Mouse (Mus musculus): ENCODE results near the gene Celsr3. TPM values are rescaled to one million over a fixed set of nuclear protein-coding genes. Genes with fewer than 3 reads are reported as not detected.

Gene Celsr3
- 1 to 10 TPM; 3.0 to 5.8 TPM for total RNA-seq (2021)
- long read RNA-seq, experiment 1, partial matches to known transcripts, result 0 of 1 reads
- long read RNA-seq, experiment 1, other reads (novel, unspliced or antisense), result 1 of 1 reads
- long read RNA-seq, experiment 2, result 0 reads

DNA sequence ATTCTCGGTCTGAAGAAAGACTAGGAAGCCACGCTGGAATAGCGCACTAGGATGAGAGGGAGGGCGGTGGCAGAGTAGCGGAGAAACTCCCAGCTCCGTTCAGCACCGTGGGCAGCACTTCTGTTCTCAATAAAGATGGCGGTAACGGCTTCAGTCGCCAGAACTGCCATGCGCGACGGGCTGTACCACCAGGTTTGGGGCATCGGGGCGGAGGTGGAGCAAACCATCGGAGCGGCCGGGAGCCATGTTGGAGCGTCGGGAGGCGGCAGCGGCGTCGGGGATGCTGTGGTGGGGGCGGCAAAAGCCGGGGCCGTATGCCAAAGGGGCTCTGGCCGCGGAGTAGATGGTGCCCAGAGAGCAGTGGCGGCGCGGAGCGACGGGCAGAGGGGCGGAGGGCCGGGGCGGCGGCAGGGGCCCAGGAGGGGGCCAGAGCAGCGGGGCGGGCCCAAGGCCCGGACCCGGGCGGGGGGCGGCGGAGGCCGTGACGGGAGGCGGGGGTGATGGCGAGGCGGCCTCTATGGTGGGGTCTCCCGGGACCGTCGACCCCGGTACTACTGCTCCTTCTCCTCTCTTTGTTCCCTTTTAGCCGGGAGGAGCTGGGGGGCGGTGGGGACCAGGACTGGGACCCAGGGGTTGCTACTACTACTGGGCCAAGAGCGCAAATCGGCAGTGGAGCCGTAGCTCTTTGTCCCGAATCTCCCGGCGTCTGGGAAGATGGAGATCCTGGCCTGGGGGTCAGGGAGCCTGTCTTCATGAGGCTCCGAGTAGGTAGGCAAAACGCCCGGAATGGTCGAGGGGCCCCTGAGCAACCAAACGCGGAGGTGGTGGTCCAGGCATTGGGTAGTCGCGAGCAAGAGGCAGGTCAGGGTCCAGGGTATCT lies at the start of gene Celsr3:
Celsr3 (plus strand) TSS at position 501 of the 880 bp plus-strand sequence.
- peak; percentile 68 to 77 for DNase-seq

DNA sequence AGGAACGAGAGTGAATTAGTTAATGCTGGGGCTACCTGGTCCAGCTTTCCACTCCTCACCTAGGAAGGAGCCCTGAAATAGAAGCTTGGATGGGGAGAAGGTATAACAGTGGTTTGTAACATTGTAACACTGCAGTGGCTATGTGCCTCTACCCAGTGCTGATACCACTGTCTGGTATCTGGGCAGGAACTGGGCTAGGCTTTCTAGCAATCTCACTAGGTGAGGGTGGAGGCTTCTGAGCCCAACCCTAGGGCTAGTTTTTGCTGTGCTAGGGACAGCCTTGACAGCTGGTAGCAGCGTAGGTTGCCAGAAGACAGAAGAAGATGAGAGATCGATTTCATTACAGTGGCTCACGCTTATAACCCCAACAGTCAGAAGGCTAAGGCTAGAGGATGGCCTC lies 49.5 kb upstream of the Celsr3 start:
- no peak for DNase-seq

DNA sequence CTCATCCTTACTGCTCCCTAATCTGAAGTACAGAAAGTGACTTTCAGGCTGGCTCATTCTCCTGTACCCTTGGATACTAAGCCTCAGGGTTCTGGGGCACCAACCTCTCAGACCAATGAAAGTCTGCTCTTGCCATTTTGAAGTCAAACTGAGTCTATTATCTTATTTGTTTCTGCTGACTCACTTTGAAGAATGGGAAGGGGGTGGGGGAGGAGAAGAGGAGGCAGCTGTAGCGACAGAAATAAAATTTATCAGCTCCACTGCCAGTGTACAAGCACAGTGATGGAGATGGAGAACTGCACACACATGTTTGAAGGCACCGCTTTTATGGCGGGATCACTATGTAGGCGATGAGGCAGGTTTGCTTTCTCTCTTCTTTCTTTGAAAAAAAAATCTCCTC lies 48.8 kb upstream of the Celsr3 start:
- DNase-seq, result no peak

DNA sequence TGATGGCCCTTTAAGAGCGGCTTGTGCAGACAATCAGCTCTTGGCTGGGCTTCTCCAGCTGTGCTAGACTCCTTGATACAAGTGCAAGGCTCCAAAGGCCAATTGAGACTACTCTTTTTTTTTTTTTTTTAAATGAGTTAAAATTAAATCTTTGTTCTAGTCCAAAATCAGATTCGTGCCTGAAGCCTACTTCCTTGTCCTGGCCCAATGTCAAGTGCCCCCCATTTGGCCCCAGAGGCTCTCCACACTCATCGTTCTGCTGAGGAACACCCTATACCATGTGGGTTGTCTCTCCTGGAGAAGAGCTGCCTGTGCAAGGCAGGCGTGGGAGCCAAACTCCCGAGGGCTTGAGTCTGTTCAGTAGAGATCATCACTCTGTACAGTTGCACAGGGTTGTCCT lies 45.2 kb upstream of the Celsr3 start:
- no peak for DNase-seq

DNA sequence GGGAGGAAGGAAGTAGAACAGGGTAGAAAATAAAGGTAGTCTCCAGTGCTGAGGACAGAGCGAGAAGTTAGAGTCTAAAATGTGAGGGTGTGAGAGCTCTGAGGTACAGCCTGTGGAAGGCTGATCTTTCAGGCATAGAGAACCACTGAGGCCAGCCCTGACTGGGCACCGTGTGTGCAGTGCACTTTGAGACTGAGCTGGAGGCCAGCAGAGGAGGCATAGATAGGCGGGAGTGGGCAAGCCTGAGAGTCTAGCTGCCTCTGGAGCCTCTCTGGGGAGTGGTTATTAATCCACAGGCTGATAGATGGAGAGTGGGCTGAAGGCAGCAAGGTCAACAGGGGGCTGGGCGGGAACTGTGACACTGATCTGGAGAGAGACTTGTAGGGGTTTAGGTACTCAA lies 44.2 kb upstream of the Celsr3 start:
- DNase-seq, result no peak

DNA sequence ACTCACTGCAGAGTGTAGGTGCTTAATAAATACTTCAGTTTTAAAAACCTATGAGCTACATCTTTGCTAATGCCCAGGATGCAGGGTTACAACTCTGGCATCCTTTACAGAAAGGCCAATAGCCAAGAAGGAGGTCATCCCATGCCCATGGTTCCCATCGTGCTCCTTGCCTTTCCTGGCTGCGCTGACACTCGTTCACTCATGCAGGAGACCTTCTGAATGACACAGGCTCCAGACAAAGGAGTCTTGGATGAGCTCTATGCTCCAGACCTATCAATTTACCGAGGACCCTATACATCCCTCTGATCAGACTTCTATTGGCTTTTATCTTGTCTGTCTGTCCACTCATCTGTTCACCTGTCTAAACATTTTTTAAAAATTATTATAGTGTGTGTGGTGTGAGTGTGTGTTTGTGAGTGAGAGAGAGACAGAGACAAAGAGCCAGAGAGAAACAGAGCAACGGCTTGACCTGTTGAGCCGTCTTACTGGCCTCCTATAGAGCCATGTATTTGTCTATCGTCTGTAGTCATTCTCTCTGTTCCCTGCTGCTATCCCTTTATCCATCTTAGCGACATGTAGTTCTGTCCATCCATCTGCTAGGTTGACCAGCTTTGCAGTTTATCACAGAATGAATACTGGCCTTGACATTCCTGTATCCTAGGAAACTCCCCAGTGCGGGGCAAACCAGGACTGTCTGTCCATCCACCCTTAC lies 43.1 kb upstream of the Celsr3 start:
- DNase-seq, result no peak

DNA sequence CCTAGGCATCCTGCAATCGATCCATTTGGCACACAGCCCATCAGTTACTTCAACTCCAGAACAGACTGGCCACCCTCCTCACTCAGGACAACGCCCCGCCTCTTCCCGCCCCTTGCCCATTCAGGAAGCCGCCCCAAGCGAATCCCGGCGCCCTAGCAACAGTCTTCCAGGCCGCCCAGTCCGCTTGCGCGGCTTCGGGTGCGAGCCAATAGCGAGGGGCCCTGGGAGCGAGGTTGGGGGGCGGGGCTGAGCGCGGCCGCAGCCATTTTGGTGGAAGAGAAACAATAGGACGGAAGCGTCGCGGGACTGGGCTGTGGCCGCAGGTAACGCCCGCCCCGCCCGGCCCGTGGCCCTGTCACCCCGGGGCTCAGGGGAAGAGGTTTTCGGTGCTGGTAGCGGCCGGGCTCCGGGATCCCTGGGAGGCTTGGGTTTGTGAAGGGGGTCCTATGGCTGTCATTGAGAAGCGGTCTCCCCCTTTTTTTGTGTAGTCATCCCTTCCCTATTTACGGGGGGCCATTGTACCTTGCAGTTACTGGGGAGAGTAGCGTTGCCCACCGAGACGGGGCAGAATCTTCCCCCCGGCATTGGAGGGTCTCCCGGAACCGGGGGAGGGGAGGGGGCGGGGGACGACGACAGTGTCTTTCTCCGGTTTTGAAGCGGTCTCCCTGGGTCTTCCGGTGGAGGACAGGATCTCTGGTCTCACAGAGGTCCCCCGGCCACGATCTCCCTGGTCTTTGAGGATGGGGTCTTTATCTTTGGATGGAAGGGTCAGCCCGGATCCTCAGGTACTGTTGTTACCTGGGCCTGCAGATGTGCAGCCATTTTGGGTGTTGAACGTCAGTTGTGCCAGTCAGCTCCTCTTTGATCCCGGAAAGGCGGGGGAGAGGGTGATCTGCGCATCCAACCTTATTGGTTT lies 42.3 kb upstream of the Celsr3 start, which contains the start of gene Ip6k2:
Ip6k2 (plus strand) TSS at position 249 of the 916 bp plus-strand sequence.
- DNase-seq, result peak; percentile 98 to 99

DNA sequence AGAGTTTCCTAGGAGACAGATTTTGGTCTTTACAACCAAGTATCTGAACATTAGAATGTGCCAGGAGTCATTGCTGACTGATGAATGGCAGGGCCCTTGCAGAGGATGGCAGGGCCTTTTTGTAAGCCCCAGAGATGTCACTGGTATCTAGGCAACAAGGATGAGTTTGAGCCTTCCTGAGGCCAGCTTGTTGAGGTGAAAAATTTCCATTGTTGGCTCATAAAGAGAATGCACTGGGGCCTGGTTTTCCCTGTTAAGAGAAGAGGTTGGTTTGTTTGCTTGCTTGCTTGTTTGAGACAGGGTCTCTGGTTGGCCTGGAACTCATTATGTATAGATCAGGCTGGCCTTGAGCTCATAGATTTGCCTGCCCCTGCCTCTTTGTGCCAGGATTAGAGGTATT lies 40.7 kb upstream of the Celsr3 start:
- no peak for DNase-seq

DNA sequence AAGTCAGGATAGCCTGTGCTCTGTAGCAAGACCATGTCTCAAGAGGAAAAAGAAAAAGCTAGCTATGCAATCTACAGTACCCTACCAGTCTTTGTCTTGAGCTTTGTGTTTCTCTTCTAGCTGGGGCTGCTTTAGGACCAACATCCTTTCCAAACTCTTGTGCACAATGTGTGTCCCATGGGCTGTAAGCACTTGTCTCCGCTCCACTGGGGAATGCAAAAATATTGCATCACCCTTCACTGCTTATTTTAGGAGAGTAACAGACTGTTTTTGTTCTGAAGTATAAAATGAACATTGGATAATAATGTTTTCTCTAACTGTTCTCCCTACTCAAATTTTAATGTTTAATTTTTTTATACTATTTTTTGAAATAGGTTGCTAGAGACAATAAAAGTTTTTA lies 39.6 kb upstream of the Celsr3 start:
- DNase-seq, result no peak

DNA sequence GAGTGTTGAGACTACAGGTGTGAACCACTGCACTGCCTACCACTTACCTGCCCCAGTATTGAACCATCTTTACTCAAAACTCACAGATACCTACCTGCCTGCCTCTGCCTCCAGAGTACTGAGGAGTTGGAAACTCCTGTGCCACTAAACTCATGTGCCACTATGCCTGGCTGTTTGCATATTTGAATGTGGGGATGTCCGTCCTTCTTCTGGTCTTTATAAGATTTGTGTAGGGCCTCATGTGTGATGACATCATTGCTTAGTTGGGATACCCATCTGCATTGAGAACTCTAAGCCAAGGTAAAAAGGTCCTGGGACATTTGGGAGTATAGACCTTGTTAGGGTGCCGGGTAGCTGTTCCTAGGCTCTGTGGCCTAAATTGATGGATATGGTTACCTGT lies 39.0 kb upstream of the Celsr3 start:
- DNase-seq, result no peak

DNA sequence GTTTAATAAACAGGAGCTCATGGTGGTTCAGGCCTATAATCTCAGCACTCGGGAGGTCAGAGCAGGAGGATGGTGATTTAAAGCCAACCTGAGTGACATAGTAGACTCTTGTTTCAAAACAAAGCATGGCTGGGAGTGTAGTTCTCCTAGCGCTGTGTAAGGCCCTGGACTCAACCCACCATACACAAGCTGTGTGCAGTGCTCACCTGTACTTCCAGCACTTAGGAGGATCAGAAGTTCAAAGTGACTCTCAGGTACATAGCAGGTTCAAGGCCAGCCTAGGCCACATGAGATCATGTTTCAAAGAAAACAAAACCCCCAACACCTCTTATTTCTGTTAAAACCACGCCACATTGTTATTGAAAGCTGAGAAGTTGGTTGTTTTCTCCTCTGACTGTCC lies 37.4 kb upstream of the Celsr3 start:
- DNase-seq, result no peak

DNA sequence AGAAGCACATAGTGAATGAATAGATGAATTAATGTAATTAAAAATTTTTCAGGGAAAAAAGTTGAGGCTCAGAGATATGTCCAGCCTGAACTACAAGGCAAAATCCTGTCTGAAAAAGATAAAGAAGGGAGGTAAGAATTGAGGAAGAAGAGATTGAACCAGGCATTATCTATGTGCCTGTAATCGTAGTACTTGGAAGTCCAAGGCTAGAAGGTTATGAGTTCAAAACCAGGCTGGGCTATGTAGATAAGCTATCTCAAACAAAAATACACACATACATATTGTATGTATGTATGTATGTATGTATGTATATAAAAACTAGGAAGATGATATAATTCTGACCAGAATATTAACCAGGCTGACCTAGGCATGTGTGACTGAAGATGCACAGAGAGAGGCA lies 33.8 kb upstream of the Celsr3 start:
- no peak for DNase-seq

DNA sequence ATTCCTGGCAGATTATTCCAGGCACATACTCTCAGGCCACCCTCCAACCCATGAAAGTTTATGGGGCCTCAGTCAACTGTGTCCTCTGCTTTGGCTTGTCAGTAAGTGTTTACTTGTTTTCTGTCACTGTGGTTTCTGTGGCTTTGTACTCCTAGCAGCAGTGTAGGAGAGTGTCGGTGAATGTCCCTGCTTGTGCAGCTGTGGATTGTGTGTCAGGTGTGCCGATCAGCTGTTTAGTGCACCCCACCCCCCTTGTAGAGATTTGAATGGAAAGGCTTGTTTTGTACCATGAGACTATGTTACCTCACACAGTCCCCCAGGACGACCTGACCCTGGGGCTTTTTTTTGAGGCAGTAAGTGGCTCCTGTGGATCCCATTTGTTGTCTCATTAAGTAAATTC lies 33.4 kb upstream of the Celsr3 start:
- DNase-seq, result no peak

DNA sequence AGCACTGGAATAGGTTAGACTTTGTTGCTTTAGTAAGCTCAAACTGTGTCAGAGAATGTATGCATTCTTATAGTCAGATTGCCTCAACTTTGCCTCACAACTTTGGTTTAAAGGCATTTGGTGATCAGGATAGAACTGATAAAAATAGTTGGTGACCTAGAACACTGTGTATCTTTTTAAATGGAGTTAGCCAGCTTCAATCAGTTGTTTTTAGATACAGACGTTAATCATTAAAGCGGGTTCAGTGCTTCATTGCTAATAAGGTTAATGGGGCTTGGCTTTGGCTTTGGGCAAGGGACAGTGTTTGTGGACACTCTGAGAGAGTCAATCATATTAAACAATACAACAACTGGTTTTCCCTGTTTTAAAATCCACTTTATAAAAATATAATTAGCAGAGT lies 30.8 kb upstream of the Celsr3 start:
- no peak for DNase-seq

DNA sequence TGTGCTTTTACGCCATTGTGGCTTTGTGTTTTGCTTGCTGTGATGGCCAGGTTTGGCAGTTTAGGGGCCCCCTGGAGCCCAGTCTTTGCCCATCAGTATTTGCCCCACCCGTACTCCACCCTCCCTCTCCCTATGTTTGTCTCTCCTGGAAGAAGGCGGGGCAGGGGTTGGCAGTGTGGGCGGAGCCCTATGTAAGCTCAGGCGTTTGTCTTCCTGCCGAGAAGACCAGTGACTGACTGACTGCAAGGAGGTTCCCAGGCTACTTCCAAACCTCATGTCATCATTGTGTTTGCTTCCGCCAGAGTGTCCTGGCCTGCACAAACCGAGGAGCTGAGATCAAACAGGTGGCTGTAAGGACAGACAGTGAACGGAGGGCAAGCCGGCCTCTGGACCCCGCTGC lies 30.4 kb upstream of the Celsr3 start:
- peak; percentile 71 to 77 for DNase-seq

DNA sequence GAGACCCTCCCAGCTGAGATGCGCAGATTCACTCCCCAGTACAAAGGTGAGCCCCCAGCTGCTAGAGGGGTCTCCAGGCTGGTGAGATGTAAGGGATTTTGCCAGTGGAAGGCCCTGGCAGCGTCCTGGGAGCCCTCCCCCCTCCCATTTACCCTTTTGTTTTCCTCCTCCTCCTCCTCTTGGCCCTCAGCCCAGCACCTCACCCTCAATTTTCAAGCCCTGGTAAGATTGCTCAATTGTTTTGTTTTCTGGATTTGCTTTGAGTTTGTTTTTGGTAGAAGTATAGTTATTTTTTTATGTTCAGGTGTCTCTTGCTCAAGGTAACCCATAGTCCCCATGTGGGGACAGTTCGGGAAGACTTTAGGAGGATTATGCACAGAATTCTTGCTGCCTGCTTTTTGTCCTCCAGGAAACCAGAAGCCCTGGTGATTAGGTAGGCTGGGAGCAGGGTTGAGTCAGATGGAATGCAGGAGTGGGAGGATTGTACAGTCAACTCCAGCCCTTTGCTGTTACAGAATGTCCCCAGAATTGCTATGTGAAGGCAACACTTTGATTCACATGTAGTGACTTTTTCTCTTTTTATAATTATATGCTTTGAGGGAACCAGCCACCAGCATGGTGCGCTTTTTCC lies 29.7 kb upstream of the Celsr3 start:
- DNase-seq, result peak; percentile 32 to 43

DNA sequence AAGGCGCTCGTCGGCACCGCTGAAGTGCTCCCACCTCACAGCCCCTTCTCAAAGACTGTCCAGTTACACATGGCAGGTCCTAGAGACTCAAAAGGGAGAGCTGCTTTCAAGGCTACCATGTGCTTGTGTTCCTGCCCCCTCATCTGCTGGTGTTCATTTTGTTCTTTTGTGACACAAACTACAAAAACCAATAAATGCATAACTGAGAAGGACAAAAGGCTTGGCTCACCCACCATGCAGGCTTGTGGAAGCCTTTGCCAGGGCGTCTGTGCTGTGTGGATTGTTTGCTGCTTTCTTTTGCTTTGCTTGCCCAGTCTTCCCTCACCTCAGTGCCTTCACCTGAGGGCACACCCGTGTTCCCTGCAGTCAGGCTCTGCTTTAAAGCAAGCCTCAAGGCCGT lies 28.6 kb upstream of the Celsr3 start:
- DNase-seq, result no peak

DNA sequence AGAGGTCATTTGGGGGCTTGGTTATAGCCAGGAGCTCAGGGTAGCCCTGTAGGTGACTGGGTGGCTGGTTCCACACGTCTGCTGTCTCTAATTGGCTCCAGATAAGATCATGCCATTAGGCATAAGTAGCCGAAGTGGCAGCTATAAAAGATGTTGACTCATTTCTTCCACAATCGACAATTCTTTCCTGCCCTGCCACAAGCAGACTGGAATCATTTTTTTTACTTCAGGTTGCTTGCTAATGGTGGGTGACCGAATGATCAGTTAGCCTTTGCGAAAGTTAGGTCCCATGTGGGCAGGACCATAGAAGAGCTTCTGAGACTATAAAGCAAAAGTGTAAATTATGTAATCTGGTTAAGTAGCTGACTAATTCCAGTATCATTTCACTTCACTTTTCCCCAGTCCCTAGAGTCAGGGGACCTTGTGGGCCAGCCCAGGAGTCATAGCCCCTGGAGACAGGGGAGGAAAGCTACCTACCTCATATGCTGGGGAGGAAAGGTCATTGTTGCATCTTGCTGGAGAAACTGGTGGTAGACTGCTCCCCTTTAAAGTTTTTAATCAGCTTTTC lies 27.5 kb upstream of the Celsr3 start:
- DNase-seq, result no peak

DNA sequence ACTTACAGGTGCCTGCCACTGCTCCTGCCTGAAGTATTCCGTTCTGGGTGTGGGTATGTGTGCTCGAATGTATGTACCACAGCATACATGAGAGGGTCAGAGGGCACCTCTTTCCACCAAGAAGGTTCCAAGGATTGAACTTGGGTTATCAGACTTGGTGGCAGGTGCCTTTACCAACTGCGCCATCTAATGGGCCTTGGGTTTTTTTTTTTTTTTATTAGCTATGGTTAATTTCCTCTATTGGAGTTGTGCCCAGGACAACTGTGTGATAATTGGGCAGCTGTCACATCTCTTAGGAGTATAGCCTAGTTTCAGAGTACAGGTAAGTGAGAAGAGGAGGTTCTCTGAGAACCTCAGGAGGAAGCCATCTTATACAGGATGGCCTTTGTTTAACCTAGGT lies 26.6 kb upstream of the Celsr3 start:
- no peak for DNase-seq

DNA sequence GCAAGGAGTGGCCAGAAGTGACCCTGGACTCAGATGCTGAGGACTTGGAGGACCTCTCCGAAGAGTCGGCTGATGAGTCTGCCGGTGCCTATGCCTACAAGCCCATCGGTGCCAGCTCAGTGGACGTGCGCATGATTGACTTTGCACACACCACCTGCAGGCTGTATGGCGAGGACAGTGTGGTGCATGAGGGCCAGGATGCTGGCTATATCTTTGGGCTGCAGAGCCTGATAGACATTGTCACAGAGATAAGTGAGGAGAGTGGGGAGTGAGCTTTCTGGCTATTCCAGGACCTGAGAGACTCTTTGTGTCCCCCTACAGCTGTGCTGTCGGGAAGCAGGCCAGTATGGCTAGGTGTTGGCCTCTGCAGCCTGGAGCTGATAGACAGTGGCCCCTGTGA lies 20.4 kb upstream of the Celsr3 start:
- DNase-seq, result no peak

DNA sequence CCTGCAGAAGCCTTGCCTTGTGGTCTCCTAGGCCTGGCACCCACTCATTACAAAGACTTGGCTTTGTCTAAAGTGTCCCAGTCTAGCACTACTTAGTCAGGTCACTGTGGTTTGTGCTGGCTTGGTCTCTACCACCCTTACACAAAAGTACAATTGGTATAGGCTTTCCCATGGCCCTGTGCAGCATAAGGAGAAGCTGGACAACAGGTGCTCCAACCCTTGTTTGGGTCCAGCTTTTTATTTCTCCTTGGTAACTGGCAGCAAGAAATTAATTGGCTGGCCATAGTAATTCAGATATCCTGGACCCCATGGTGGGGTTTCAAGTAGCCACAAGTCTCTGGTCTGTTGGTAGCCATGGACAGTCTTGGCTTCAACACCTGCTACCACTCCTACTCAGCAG lies 19.7 kb upstream of the Celsr3 start:
- DNase-seq, result no peak

All from adrenal gland, postnatal 36 days (tissue).